Mouse (Mus musculus): ENCODE data around the gene Galnt7. TPM values are rescaled to one million over a fixed set of nuclear protein-coding genes. Genes with fewer than 3 reads are reported as not detected.

Galnt7 gene
- total and polyA plus RNA-seq, 3 experiments: 26.7 to 33.5 (median 32.7) TPM

DNA sequence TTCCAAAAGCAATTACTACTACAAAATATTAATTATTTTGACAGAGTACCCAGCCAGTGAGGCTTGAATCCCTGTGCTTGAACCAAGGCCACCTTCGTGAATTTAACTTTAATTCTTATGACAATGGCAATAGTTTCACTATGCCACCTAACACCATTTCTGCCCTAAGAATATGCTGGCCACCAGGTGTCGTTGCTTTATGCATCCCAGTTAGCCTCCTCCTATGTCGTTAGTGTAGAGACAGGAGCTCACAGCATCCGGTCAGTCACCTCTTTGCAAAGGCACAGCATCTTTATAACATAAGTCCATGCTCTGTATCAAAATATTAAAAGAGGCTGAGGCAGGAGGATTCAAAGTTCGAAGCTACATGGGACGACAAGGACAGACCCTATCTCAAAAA is 79.0 kb downstream of the Galnt7 start:
- Histone ChIP-seq H3K27ac (ENCODE audit: insufficient read depth, low read depth) (no peak overlapping the region), H3K36me3 (replicated peaks in 1 of 2; ENCODE audit: control insufficient read depth in 1 of 2, insufficient read depth in 1 of 2, low read length in 1 of 2) (peaks cover 12 to 36% of the 10 kb centered on the region in 2 experiments), H3K9ac (ENCODE audit: insufficient read depth, low read depth) (no peak overlapping the region), H3K9me3 (replicated peaks; ENCODE audit: low read length) (no peaks in the 10 kb centered on the region), H3K79me2 (replicated peaks; ENCODE audit: control insufficient read depth, extremely low read depth, insufficient read depth, poor library complexity, severe bottlenecking) (peaks cover 8% of the 10 kb centered on the region), H3K4me1 (ENCODE audit: control insufficient read depth in 1 of 2, insufficient read depth in 2 of 2) (peaks cover 6 to 45% of the 10 kb centered on the region in 2 experiments; a peak in 3 of 4 replicates), H3K4me3 (replicated peaks in 1 of 3; ENCODE audit: low read depth in 2 of 3, low read length in 2 of 3, poor library complexity in 1 of 3) (no peak overlapping the region), H3K4me2 (ENCODE audit: insufficient read depth, low read depth, poor library complexity, severe bottlenecking) (no peak overlapping the region), H3K27me3 (replicated peaks) (no peaks in the 10 kb centered on the region)
- dilution Hi-C loops (cut with MboI; ENCODE audit: extremely low pct_ligation_motif_present, extremely low pct_unique_long_range_greater_than_20kb, low sequenced_read_pairs): no loop called here
- in situ Hi-C loops (cut with MboI; ENCODE audit: low pct_ligation_motif_present, low pct_unique_long_range_greater_than_20kb, low sequenced_read_pairs): no loop called here
- DNase-seq (ENCODE audit: extremely low read depth): no peak
- peak in 1 of 2 experiments; percentile 65; a peak in 2 of 4 replicates for TF ChIP-seq CTCF (conservative IDR thresholded peaks at IDR 0.05 in 1 of 2, IDR thresholded peaks at IDR 0.05 in 1 of 2; ENCODE audit: low read depth in 2 of 2, low read length in 2 of 2)
- peak; percentile 74 for TF ChIP-seq SMC3 (IDR thresholded peaks at IDR 0.05; ENCODE audit: low read depth, low read length)
- no peak for TF ChIP-seq CHD1 (IDR thresholded peaks at IDR 0.05; ENCODE audit: low read depth, low read length)
- peak; percentile 36 for TF ChIP-seq RAD21 (IDR thresholded peaks at IDR 0.05; ENCODE audit: low read depth, low read length)
- TF ChIP-seq MAZ (IDR thresholded peaks at IDR 0.05; ENCODE audit: low read depth, low read length): no peak
- TF ChIP-seq JUND (conservative IDR thresholded peaks at IDR 0.05; ENCODE audit: low read depth, low read length): no peak

GRCm38 (mm10) chr8:57569886-57570285 is 82.9 kb downstream of the Galnt7 start:
- peaks cover 19 to 54% of the 10 kb centered on the region in 2 experiments for H3K36me3 ChIP-seq (replicated peaks in 1 of 2; ENCODE audit: control insufficient read depth in 1 of 2, insufficient read depth in 1 of 2, low read length in 1 of 2)
- peaks cover 0 to 14% of the 10 kb centered on the region in 2 experiments; a peak in 2 of 4 replicates for H3K4me1 ChIP-seq (ENCODE audit: control insufficient read depth in 1 of 2, insufficient read depth in 2 of 2)
- DNase-seq (ENCODE audit: extremely low read depth): no peak
- no peaks in the 10 kb centered on the region for H3K9me3 ChIP-seq (replicated peaks; ENCODE audit: low read length)
- H3K27ac ChIP-seq (ENCODE audit: insufficient read depth, low read depth): no peak overlapping the region
- dilution Hi-C loops (cut with MboI; ENCODE audit: extremely low pct_ligation_motif_present, extremely low pct_unique_long_range_greater_than_20kb, low sequenced_read_pairs): no loop called here
- H3K79me2 ChIP-seq (replicated peaks; ENCODE audit: control insufficient read depth, extremely low read depth, insufficient read depth, poor library complexity, severe bottlenecking): peaks cover 3% of the 10 kb centered on the region
- in situ Hi-C loops (cut with MboI; ENCODE audit: low pct_ligation_motif_present, low pct_unique_long_range_greater_than_20kb, low sequenced_read_pairs): no loop called here
- H3K9ac ChIP-seq (ENCODE audit: insufficient read depth, low read depth): no peak overlapping the region
- H3K27me3 ChIP-seq (replicated peaks): no peaks in the 10 kb centered on the region
- TF ChIP-seq ETS1 (conservative IDR thresholded peaks at IDR 0.05; ENCODE audit: low read depth, low read length) (no peak), UBTF (IDR thresholded peaks at IDR 0.05; ENCODE audit: low read depth, low read length) (no peak), POLR2AphosphoS2 (IDR thresholded peaks at IDR 0.05; ENCODE audit: low read depth, low read length) (no peak), HCFC1 (IDR thresholded peaks at IDR 0.05; ENCODE audit: low read depth, low read length) (no peak), MAZ (IDR thresholded peaks at IDR 0.05; ENCODE audit: low read depth, low read length) (no peak), CHD2 (IDR thresholded peaks at IDR 0.05; ENCODE audit: low read length) (no peak), PAX5 (IDR thresholded peaks at IDR 0.05; ENCODE audit: low read length) (no peak), JUN (IDR thresholded peaks at IDR 0.05; ENCODE audit: insufficient read depth, low read depth, low read length) (no peak), MXI1 (IDR thresholded peaks at IDR 0.05; ENCODE audit: low read depth, low read length) (no peak), E2F4 (IDR thresholded peaks at IDR 0.05; ENCODE audit: insufficient replicate concordance, low read depth, low read length) (no peak), IRF4 (IDR thresholded peaks at IDR 0.05; ENCODE audit: low read depth, low read length) (no peak), TBP (conservative IDR thresholded peaks at IDR 0.05; ENCODE audit: low read depth, low read length) (no peak), NRF1 (IDR thresholded peaks at IDR 0.05; ENCODE audit: low read depth, low read length) (no peak), SIN3A (IDR thresholded peaks at IDR 0.05; ENCODE audit: low read length) (no peak), USF1 (IDR thresholded peaks at IDR 0.05; ENCODE audit: low read depth, low read length) (no peak), ZNF384 (IDR thresholded peaks at IDR 0.05; ENCODE audit: low read depth, low read length) (no peak), MEF2A (IDR thresholded peaks at IDR 0.05; ENCODE audit: borderline replicate concordance, low read depth, low read length) (no peak), ZC3H11A (IDR thresholded peaks at IDR 0.05; ENCODE audit: low read depth, low read length) (no peak), MAFK (IDR thresholded peaks at IDR 0.05; ENCODE audit: insufficient replicate concordance, low read length) (no peak), ZMIZ1 (IDR thresholded peaks at IDR 0.05; ENCODE audit: low read depth, low read length) (no peak)
- no peak overlapping the region for H3K4me2 ChIP-seq (ENCODE audit: insufficient read depth, low read depth, poor library complexity, severe bottlenecking)
- no peak overlapping the region for H3K4me3 ChIP-seq (replicated peaks in 1 of 3; ENCODE audit: low read depth in 2 of 3, low read length in 2 of 3, poor library complexity in 1 of 3)

All from CH12.LX (cell line).